Mouse (Mus musculus): ENCODE results near the gene Cep152. TPM values are rescaled to one million over a fixed set of nuclear protein-coding genes. Genes with fewer than 3 reads are reported as not detected.
A peak's percentile ranks its signal among the peaks of the same experiment; 100 is the strongest.

Gene Cep152
- 1 to 10 TPM; 2.6 TPM for total RNA-seq (2021)
- long read RNA-seq, experiment 1, partial matches to known transcripts = 0 of 1 reads
- long read RNA-seq, experiment 1, other reads (novel, unspliced or antisense) = 1 of 1 reads
- long read RNA-seq, experiment 2 = 0 reads

DNA sequence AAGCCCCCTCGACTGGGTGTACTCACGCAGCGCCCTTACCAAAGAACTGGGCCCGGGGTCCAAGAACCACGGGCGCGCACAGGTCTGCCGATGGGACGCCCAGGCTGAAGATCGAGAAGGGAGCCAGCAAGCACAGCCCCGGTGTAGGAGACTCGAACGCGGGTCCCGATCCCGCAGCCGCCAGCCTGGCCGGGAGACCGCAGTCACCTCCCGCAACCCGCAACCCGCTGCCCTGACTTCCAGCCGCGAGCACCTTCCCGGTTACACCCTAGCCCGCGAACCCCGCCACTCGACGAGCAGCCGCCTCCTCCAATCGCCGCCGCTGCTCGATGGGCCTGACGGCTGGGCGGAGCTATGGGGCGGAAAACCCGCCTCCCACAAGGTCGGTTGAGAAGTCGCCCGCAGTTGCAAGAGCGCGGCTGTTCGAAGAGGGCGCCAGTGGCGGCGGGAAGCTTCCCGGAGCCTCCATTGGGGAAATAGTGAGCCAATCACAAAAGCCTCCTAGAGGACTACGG is at the start of gene Cep152:
Cep152 (minus strand) TSS at position 277 of the 515 bp plus-strand sequence.
- peak; percentile 96 to 98 for DNase-seq (ENCODE audit: low spot score in 2 of 2)

GRCm38 (mm10) chr2:125672957-125673631 is 48.2 kb upstream of the Cep152 start, which contains the start of gene Eid1:
Gene Eid1 (plus strand): TSS chr2:125673095.
- peak; percentile 81 to 85 for DNase-seq (ENCODE audit: low spot score in 2 of 2)

- DNase-seq (ENCODE audit: low spot score in 2 of 2) = peak in 1 of 2 experiments; percentile 60
Measured at GRCm38 (mm10) chr2:125672568-125672956, 47.6 kb upstream of the Cep152 start.

- no peak for DNase-seq (ENCODE audit: low spot score in 2 of 2)
Measured at GRCm38 (mm10) chr2:125670846-125671245, 45.9 kb upstream of the Cep152 start.

- DNase-seq (ENCODE audit: low spot score in 2 of 2) = no peak
Measured at GRCm38 (mm10) chr2:125667721-125668120, 42.8 kb upstream of the Cep152 start.

GRCm38 (mm10) chr2:125667184-125667583 is 42.3 kb upstream of the Cep152 start:
- no peak for DNase-seq (ENCODE audit: low spot score in 2 of 2)

DNA sequence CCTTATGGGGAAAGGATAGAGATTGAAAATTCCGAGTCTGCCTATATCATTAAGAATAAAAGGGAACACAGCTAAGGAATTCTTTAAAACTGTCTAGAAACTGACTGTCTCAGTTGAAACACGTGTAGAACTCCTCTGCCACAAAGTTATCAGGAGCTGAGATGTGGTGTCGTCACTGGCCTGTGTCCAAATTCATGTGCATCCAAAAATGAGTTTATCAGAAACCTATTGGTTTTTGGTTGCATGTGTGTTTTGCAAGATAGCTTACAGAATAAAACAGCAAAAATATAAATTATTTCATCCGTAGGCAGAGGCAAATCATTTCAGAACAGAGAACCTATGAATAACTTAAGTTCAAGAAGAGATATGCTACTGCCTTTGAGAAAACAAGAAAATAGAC is 41.8 kb upstream of the Cep152 start:
- DNase-seq (ENCODE audit: low spot score in 2 of 2) = no peak

- no peak for DNase-seq (ENCODE audit: low spot score in 2 of 2)
Measured at GRCm38 (mm10) chr2:125665909-125666308, 41.0 kb upstream of the Cep152 start.

DNA sequence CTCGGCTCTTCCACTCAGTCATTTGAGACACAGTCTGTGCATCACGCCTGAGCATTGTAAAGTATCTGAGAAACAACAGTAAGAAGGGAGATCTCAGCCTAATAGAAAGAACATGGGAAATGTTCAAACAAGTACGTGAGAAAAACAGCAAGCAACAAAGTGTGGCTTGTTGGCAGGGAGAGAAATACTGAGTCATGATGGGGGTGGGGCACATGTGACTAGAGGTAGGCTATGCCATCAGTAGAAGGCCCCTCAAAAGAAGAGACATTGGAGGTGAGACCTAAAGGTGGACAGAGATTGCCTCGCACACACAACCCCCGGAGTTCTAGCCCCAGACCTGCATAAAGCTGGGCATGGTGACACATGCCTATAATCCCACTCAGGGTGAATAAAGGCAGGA is 40.3 kb upstream of the Cep152 start:
- DNase-seq (ENCODE audit: low spot score in 2 of 2) = no peak

DNA sequence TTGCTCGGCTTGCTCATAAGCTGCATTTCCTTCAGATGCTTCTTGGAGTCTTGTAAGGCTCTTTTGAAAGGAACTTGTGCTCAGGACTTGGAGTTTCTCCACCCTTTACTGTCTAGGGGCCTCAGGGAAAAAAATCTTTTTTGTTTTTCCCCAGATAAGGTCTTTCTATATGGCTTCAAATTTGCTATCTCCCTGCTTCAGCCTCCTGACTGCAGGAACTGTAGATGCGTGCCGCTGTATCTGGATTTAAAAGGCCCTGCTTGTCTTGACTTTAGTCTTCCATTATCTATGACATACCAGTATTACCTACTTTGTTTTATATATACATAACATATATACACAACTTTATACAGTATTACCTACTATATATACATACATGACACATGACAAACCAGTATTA is 37.6 kb upstream of the Cep152 start:
- no peak for DNase-seq (ENCODE audit: low spot score in 2 of 2)

GRCm38 (mm10) chr2:125661156-125661555 is 36.2 kb upstream of the Cep152 start:
- no peak for DNase-seq (ENCODE audit: low spot score in 2 of 2)

- DNase-seq (ENCODE audit: low spot score in 2 of 2) = no peak
Measured at GRCm38 (mm10) chr2:125660537-125661130, 35.7 kb upstream of the Cep152 start.

DNA sequence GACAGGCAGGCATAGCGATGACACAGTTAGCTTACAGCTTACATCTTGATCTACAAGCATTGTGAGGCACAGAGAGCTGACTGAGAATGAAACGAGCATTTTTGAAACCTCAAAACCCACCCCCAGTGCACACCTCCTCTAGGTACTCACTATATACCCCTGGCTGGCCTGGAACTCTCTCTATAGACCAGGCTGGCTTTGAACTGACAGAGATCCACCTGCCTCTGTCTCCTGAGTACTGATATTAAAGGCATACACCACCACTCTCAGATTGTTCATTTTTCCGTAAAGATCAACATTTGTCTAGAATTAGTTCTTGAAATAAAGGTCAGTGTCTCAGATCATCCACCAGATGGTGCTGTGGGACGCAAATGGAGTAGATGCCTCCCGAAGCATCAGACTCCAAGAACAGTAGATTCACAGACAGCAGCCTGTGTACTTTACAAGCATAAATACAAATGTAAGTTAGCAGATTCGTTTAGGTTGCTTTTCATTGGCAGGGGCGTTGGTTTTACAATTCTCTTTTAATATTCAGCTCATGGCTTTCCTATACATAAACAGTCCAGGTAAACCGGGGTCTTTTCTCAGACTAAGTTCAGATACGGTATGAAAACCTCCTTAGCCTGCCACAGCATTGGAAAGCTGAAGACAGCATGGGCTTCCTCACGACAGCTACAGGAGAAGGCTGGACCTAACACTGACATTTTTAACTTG is 35.1 kb upstream of the Cep152 start:
- DNase-seq (ENCODE audit: low spot score in 2 of 2) = peak; percentile 63 to 78

- DNase-seq (ENCODE audit: low spot score in 2 of 2) = no peak
Measured at GRCm38 (mm10) chr2:125655391-125655790, 30.5 kb upstream of the Cep152 start.

DNA sequence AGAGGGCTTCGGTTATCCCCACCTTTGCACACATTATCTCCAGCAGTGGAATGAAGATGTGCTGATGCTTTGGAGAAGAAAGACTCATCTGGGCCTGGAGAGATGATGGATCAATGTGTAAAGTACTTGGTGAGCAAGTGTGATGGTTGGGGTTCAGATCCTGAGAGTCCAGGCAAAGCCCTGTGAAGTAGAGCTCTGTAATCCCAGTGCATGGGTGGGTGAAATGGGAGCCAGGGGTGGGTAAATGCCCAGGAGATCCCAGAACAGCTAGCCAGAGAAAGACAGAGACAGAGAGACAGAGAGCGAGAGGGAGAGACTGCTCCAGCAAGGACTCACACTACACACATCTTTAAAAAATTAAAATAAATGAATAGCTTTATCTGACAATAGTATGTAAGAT is 28.4 kb upstream of the Cep152 start:
- no peak for DNase-seq (ENCODE audit: low spot score in 2 of 2)

- DNase-seq (ENCODE audit: low spot score in 2 of 2) = no peak
Measured at GRCm38 (mm10) chr2:125651563-125651962, 26.6 kb upstream of the Cep152 start.

DNA sequence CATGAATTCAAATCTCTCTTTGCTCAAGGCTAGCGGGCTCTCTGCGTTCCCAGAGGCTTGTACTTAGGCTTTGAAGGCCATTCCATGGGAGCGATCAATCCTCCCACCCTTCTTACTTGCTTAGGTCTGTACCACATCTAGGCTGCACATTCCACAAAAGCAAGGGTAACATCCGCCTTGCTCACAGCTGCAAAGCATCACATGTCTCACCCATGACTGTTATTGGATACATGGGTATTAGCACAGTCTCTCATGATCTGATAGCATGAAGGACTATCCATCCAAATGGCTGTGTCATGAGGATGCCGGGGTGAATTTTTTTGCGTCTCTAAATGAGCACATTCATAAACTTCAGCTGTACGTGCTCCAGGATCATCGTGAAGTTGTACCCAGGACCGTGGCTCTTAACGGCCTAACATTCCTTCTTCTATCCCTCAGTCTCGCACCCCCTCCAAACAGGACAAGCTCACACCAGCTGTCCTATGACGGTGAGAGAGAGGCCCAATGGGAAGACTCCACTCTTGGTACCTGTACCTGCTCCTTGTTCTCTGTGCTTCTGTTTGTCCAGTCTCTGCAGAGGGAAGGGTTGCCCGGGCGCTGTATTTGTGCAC is 25.9 kb upstream of the Cep152 start:
- no peak for DNase-seq (ENCODE audit: low spot score in 2 of 2)

DNA sequence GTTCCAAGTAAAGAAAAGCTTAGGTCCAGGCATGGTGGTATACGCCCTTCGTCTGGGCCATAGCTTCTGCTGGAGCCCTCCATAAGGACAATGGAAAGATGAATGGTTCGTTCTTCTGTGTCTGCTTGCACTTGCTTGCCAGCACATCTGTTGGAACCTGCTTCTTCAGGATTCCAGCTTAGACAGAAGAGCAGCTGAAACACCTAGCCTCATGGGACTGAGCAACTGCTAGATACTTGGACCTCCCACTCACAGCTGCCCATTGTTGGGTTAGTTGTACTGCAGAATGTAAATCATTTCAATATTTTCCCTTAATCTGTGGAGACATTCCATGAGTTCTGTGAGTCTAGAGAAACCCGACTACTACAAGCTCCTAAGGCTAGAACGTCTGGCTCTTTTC is 25.1 kb upstream of the Cep152 start:
- no peak for DNase-seq (ENCODE audit: low spot score in 2 of 2)

DNA sequence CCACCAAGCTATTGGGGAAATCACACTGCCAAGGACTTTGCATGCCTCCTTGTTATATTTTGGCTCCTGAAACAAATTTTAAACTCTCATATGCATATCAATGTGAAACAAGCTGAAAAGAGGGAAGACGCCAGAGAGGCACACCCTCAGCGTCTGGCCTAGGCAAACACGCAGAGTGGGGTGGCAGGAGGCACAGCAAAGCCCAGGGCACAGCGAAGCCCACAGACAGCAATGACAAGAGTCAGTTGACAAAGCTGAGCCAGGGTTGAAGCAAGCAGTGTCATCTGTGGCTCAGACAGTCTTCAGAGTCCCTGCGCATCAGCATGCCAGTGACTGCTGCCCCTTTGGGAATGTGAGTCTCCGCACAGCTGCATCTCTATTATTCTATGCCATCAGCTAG is 20.0 kb upstream of the Cep152 start:
- no peak for DNase-seq (ENCODE audit: low spot score in 2 of 2)

DNA sequence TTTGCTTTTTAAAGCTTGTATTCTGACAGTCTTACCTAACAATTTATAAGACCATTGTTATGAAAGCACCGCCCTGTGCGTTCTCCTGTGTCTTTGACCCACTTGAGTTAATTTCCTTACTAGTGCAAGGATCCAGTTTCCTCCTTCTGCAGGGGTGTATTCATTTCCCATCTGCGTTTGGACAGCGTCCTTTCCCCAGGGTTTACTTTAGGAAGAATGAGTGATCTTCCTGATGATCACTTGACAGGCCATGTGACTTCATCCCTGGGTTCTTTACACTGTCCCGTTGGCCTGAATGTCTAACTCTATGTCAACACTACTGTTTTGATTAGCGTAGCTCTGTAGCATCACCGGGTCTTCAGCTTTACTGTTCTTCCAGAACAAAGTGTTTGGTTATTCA is 12.4 kb upstream of the Cep152 start:
- DNase-seq (ENCODE audit: low spot score in 2 of 2) = no peak

GRCm38 (mm10) chr2:125630010-125630409 is 5.1 kb upstream of the Cep152 start:
- no peak for DNase-seq (ENCODE audit: low spot score in 2 of 2)
